Mouse (Mus musculus): Measurements from ENCODE around the gene Zbp1. TPM values are rescaled to one million over a fixed set of nuclear protein-coding genes. Genes with fewer than 3 reads are reported as not detected.

The Zbp1 gene
- 1 to 10 TPM in 1 of 2 experiments, under 1 TPM in 1; 0.44 to 1.8 TPM for total RNA-seq (2021)

DNA sequence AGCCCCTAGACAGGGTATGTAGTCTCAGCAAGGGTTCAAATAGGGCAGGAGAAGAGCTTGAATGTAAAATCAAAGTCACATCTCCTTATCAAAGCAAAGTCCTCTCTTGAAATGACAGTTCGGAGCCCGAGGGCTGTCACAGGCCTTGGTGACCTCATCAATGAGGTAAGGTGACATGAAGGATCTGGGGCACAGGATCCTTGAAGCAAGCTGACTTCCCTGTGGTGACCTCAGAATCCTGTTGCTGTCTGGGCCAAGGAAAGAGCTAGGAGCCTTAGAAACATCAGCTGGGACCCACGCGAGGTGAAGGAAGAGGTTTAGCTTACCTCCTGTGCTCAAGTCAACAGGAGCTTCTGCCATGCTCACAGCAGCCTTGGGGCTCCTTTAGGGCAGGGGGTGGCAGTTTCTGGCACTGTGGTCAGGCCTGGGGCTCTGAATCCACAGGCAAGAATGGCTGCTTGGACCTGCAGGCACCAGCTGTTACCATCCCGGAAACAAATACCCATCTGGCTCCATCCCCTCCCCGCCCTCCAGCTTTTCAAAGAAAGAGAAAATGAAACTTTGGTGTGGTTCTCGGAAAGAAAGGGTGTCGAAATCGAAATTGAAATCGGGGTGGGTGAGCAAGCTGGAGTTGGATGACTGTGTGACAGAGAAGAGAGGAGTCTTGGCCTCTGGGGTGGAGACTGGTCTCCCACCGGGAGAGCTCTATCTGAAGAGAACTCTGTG lies at the start of gene Zbp1:
TSS of gene Zbp1 (minus strand) at position 508 of the 726 bp plus-strand sequence.
- intact Hi-C loops (cut with DNase I): no loop called here

DNA sequence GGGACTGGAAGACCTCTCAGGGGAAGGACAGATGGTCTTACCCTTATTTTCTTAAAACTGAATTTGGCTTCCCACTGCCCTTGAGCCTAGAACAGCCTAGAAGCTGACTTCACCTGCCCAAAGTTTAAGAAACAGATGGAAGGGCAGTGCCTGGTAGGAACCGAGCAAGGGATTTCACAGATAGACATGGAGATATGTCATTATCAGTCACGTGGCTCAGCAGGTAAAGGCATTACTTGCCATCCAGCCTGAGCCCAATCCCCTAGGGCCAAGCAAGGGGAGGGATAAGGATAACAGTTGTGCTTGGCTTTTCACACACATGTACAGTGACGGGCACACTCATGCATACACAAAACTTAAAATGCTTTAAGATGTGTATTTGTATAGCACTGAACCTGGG lies 48.8 kb upstream of the Zbp1 start:
- intact Hi-C loops (cut with DNase I): no loop called here
- no peak for DNase-seq

More for the DNA sequence above, at the start of gene Zbp1:
- DNase-seq: peak in 1 of 2 experiments; percentile 18

GRCm38 (mm10) chr2:173266349-173267112 lies 47.8 kb upstream of the Zbp1 start:
- intact Hi-C loops (cut with DNase I): no loop called here
- DNase-seq: no peak

- no peak for DNase-seq
- intact Hi-C loops (cut with DNase I): no loop called here
Measured at GRCm38 (mm10) chr2:173265468-173266265, 46.9 kb upstream of the Zbp1 start.

DNA sequence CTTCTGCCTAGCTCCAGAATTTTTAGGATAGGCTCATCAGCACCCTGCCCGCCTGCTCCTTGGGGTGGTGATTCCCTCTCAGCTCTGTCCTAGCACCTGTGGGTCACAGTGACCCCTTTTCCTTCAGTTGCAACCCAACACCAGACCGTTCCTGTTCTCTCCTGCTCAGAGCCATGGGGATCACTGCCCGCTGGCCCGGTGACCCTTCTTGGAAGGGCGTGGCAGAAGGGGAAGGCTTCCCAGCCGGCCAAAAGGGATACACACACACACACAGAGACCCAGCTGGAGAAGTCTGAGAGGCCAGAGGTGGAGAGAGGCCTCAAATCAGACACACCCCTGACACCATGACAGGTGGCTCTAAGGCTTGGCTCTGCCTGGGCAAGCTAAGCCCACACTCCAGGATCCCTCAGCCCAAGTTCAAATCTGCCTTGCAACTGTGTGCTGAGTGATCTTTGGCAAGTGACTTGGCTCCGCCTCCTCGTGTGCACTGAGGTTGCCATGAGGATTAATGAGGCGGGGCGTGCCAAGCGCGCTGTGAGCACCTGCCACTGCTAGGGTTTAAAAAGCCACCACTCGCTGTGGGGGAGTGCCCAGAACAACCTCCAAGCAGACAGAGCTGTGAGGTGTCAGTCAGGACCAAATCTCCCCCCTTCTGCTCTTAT lies 45.9 kb upstream of the Zbp1 start:
- no peak for DNase-seq
- intact Hi-C loops (cut with DNase I): no loop called here

DNA sequence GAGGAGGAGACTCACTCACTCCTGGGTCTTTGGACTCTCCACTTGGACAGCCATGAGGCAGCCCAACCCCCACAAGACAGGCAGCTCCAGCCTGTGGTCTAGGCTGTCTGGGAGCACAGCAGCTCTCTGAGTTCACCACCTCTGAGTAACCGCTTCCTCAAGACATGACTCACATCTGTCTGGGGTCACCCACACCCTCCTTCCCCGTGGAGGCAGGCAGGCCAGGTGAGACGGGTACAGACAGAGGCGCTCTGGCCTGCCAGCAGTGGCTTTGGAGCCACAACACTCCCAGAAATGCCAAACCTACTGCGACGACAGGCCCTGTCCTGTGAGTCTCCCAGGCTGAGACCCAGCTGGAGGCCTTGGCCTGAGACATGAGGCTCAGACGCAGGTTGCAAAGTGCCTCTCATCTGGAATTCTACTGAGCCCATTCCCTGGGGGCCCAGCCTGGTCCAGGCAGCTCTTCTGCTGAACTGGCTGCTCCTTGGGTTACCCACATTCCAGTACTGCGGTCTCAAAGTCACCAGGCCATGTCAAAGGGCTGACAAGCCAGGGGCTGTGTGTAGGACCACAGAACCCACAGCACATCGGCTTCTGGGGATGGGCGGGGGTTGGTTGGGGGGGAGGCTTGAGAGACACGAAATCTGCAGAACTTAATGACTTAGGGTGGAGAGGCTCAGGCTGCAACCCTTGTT lies 45.1 kb upstream of the Zbp1 start:
- no peak for DNase-seq
- intact Hi-C loops (cut with DNase I): no loop called here

- intact Hi-C loops (cut with DNase I): no loop called here
Measured at GRCm38 (mm10) chr2:173261497-173261896, 42.8 kb upstream of the Zbp1 start.

DNA sequence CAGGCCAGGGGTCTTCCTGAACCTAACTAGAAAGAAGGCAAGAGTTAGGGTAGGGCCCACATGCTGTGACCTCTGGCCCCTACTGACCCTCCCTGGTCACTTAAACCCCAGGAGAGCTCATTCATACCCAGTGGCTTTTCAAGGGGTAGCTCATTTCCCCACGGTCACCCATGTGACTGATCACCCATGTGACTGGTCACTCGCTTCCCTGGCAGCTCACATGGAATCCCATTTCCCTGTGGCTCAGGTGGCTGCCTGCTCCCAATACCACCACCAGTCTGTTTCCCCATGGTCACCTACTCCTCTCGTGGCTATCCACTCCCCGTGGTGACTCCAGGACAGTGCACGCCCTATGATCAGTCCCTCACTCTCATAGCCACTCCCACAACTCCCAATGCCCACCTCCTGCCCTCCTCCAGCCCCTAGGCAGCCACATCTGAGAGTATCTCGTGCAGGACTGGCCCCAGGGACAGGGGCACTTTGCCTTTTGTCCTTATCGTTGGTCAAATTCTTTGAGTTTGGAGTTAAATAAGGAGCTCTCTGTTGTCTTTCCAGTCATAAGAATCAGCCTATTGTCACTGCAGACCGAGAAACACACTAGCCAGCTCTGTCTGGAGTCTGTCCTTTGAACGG lies 39.9 kb upstream of the Zbp1 start:
- no peak for DNase-seq
- intact Hi-C loops (cut with DNase I): no loop called here

More at GRCm38 (mm10) chr2:173261497-173261896, 42.8 kb upstream of the Zbp1 start:
- peak in 1 of 2 experiments; percentile 58 for DNase-seq

- intact Hi-C loops (cut with DNase I): loop anchor here (2.0 kb wide), 1 partner anchor 15 kb away; no protein-coding TSS in a partner anchor
- peak; percentile 79 to 82 for DNase-seq
Measured at GRCm38 (mm10) chr2:173257610-173258009, 38.9 kb upstream of the Zbp1 start.

DNA sequence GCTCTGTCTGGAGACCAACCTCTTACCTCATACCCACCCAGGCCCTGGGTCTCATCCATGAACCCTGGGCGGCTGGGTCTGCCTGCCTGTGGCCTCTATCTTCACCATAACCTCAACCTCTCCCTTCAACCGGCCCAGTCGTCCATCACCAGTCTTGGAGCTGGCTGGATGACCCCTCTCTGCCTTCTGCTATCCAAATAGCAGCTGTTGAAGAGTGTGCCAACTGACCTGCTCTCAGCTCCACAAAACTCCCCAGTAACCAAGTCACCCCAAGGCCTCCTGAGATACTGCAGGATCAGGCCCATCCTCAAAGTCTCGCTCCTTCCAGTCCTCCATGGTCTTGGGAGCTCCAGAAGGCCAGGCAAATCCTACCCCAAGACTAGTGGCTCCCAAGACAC lies 37.8 kb upstream of the Zbp1 start:
- no peak for DNase-seq
- intact Hi-C loops (cut with DNase I): loop anchor here (2.0 kb wide), 1 partner anchor 16 kb away; no protein-coding TSS in a partner anchor

GRCm38 (mm10) chr2:173255810-173256551 lies 37.3 kb upstream of the Zbp1 start:
- intact Hi-C loops (cut with DNase I): loop anchor here (2.0 kb wide), 1 partner anchor 17 kb away; no protein-coding TSS in a partner anchor
- DNase-seq: no peak

DNA sequence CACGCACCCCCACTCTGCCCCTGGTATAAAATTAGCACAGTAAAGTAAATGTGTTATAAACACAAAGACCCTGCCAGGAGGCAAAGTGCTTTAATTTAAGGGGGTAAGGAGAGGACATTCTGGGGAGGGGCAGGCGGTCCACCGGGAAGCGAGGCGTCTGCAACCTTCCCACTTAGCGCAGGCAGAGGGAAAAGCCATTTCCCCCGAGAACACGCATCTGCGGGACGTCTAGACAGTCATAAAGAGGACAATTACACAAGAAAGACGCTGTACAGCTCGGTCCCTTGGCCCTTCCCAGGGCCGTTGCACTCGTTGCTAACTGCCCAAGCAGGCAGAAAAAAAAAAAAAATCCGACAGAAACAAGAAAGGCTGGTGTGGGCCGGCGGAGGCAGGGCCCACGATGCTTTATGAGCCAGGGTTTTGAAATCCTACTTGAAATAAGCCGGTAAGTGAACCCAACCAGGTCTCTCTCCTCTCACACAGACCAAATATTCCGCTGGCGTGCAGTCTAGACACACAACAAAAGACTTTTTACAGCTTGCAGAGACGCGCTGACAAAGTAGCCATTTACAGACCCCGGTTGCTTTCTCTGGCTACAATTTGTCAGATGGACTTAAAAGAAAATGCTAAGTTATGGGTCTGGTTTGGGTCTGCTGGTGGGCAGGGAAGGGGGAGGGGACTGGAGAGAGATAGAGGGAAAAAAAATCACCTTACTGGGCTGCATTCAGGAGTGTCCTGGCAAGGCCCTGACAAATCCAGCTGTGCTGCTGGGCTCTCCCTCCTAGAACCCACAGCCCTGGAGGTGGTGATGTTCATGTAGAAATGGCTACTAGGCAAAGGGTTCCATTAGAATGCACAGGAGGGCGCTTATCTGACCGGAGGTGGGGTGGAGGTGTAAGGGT lies 35.3 kb upstream of the Zbp1 start:
- intact Hi-C loops (cut with DNase I): no loop called here
- no peak for DNase-seq

DNA sequence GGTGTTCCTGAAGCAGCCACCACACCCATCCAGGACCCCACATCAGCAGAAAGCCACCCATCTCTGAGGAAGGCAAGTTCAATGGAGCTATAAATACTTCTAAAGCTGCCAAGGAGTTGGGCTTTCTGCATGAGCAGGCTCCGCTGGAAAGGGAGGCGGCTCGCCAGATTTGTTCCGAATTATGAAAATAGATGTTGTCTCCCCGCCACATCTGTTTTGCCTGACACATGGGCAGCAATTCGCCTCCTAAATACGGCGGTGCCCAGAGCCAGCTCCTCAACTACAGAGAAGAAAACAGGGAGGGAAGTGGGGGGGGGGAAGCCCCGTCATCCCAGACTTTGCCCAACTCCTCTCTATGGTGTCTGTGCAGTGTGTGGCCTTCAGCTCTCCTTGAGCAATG lies 33.0 kb upstream of the Zbp1 start:
- intact Hi-C loops (cut with DNase I): no loop called here
- DNase-seq: no peak

GRCm38 (mm10) chr2:173251133-173251532 lies 32.4 kb upstream of the Zbp1 start:
- intact Hi-C loops (cut with DNase I): no loop called here
- no peak for DNase-seq

DNA sequence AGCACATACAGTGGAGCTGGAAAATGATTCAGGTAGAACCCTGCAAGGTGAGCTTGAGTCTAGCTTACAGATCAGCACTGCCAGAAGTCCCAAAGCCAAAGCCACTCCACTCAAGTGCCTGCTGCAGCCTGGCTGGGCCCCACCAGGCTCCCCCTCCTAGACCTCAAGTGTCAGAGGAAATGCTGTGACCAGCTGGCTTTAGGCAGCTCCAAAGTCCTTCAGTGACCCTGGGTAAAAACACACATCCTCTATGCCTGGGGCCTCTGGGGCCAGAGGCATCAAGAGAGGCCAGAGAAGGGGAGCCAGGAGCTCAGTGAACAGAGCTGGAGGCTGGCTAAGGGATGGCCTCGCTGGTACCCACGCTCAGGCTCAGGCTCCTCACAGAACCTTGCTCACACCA lies 31.7 kb upstream of the Zbp1 start:
- intact Hi-C loops (cut with DNase I): no loop called here
- no peak for DNase-seq

GRCm38 (mm10) chr2:173249965-173250364 lies 31.2 kb upstream of the Zbp1 start:
- intact Hi-C loops (cut with DNase I): no loop called here
- no peak for DNase-seq

DNA sequence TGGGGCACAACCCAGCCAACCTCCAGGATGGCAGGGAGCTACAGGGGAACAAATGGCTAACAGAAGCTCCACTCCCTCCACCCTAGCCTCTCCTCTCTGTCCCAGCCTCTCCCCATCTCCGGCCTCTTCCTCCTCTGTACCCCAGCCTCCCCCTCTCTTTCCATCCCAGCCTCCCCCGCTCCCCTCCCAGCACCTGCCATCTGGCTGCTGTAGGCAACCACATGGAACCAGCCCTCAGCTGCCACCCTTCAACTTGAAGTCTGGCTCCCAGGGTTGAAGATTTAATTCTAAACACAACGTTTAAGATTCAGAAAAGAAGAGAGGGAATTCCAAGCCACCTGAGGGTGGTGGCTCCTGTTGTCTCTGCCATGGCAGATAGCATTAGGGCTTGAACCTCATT lies 30.7 kb upstream of the Zbp1 start:
- no peak for DNase-seq
- intact Hi-C loops (cut with DNase I): no loop called here

DNA sequence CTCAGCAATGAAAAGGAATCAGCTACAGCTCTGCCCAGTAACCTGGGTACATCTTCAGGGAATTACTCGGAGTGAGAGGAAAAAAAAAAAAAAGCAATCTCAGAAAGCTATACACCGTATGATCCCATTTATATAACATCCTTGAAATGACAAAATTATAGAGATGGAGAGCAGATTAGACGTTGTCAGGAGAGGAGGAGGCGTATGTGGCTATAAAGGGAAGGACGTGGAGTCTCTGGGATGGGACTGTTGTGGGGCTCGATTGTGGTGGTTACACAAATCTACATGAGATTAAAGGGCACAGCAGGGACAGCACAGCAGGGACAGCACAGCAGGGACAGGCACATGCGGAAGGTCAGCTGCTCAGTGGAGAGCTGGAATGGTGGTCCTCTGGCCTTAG lies 30.1 kb upstream of the Zbp1 start:
- no peak for DNase-seq
- intact Hi-C loops (cut with DNase I): no loop called here
